Mouse (Mus musculus): Measurements from ENCODE around the gene Sohlh2.

Sohlh2 gene

DNA sequence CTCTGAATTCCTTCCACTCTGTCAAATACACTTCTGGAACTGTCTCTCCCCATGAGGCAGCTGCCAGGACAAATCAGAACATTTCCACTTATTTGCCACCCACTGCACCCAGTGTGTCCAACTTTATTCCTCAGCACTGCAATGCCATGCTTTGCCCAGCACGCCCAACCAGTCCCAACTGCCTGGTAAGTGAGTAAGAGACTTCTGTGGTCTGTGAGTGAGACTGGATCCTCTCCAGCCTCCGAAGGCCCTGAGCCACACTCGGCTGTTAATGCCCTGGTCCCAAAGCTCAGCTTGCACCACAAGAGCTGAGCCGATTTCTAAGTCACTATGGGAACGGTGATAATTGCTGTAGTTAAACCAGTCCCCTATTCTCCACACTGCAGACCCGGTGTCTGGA, 25.8 kb downstream of the Sohlh2 start:
- DNase-seq (ENCODE audit: low spot score) = no peak

DNA sequence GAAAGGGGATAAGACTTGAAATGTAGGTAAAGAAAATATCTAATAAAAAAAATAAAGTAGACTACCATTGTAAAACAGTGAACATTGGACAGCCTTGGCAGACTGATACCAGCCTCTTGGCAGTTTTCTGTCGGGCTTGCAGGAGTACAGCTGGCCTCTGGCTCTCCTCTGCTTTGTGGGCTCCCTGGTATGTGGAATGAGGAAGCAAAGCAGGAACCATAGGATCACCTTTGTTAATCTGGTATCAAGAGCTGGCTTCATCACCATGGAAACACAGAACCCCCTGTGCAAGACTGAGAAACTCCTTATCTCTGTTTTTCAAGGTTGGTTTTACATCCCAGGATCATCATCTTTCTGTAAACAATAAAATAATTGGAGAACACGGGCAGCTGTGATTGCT, 30.4 kb downstream of the Sohlh2 start:
- no peak for DNase-seq (ENCODE audit: low spot score)

DNA sequence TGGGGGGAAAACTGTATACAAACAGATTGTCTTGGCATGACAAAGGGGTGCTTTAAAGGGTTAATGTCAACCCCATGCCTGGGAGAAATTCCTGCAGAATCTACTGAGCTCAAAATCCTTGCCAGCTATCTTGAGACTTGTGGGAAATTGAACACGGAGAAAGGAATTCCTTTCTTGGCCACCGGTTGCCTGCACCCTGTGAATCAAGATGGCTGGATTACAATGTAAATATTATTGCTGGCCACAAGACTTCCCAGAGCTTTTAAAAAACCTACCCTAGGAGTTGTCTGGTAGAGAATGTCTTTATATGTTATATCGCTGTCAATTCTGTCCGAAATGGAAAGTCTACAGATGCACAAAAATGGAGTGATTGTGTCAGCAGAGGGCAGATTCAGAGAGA, 32.0 kb downstream of the Sohlh2 start:
- no peak for DNase-seq (ENCODE audit: low spot score)

DNA sequence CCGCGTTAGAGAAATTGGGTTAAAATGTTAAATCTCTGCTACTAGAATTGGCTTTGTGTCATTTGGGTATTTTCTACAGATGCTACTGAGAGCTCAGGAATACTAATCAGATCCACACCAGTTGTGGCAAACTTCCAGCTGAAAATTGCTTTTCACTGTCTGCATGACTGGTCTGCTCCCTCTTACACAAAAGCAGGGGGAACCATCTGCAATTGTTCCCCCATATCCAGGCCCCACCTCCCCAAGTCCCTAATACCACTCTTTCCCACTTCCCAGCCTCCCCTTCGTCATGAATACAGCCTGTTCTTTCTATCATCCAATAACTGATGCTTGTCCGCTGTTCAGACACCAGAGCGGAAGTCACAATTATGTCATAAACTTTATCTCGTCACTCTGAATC, 32.6 kb downstream of the Sohlh2 start:
- DNase-seq (ENCODE audit: low spot score) = no peak

DNA sequence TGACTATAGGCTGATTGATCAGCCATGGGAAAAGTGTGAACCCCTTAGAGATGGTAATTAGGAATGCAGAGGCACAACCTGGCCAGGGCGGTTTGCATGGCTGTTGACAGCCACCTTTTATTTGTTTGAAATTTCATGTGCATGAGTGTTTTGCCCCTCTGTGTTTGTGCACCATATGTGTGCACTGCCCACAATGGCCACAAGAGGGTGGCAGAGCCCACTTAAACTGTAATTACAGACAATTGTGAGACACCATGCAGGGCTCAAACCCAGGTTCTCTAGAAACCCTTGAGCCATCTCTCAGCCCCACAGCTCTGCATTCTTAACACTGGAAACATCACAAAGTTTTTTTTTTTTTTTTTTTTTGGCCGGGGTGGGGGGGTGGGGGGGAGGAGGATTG, 40.7 kb downstream of the Sohlh2 start:
- DNase-seq (ENCODE audit: low spot score) = no peak

DNA sequence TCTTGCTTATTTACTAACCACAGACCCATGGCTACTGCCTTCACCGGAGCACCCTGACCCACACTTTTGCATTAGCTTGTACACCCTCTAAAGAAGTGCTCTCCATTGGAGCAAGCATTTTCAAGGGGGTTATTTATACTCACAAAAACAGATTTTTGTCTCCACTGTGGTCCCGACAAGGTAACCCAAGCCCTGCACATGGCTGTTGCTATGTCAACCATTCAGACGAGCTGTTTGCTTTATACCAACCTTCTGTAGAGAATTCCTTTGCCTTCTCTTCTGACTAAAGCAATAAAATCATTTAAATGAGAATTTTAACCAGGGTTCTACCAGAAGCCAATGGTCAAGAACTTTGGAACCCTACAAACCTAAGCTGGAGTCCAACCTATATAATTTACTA, 42.0 kb downstream of the Sohlh2 start:
- no peak for DNase-seq (ENCODE audit: low spot score)

DNA sequence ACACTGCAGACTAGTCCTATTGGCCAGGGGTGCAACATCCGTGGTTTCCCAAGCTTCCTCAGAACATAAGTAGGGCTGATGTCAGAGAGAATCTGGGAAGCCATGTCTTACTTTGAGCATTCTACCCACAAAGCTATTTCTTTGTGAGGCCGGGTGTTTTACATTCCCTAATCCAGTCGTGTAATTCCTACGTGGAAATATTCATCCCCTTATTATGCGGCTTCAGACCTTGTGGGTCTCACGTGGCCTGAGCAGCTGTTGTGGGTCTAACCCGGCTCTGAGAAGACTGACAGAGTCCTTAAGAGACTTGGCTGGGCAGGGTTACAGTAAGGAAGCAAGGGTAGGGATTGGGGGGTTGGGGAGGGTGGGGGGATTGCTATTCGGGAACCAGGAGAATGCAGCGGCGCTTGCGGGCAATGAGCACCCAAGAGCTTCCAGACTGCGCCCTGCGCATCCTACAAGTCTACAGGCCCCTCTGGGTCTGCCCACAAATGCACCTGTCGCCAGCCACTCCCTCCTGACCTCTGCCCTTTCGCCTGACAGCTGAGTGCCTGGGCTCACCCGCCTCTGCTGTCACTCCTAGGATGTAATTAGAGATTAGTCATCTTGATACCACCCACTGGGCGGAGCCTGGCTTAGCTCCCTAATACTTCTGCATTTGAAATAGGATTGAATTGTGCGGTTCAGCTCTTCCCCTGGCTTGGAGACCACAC, 44.8 kb downstream of the Sohlh2 start:
- DNase-seq (ENCODE audit: low spot score) = no peak

DNA sequence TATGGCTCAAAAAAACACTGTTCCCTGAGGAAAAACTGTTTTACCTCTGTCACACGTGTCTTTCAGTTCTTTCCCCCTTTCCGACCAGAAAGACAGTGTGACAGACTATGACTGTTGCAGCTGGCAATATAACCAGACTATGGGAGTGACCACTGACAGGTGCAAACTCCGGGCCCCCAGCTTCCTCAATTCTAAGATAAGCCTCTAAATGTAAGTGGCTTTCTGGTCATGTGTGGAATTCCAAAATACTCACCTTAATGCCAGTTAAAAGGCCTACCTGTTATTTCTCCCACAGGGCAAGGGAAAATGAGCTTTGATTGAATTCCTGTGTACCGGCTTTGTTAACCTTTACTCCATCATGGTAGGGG, 45.4 kb downstream of the Sohlh2 start:
- no peak for DNase-seq (ENCODE audit: low spot score)

DNA sequence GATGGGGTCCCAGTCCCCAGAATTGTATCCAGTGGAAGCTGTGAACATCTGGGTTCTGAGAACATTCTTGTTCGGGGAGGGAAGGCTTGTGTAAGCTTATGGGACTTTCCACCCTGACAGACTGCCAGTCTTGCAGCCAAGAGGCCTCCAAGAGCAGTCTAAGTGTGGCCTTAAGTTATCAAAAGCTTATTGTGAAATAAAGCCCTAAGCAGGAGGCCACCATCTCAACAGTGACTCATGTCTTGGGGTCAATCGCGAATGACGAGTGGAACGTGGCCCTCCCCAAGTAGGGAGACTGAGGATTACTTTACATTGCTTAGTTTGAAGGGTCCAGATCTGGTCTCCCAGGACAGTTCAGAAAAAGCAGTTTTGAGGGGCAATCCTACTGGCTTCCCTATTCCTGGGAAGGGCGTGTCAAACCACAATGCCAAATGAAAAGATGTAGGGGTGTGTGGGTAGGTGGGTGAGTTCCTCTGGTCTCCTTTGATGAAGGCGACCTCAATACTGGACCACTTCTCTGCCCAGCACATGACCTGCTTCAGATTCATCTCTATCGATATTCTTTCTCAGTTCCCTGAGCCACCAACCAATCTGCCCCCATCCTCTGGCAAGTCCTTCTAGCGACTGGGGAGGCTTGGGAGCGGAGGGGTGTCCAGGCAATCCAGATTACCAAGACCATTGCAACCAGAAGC, 60.0 kb downstream of the Sohlh2 start, which contains the start of gene Dclk1:
Dclk1 (plus strand) TSS at position 635 of the 692 bp plus-strand sequence.
- DNase-seq (ENCODE audit: low spot score) = no peak

DNA sequence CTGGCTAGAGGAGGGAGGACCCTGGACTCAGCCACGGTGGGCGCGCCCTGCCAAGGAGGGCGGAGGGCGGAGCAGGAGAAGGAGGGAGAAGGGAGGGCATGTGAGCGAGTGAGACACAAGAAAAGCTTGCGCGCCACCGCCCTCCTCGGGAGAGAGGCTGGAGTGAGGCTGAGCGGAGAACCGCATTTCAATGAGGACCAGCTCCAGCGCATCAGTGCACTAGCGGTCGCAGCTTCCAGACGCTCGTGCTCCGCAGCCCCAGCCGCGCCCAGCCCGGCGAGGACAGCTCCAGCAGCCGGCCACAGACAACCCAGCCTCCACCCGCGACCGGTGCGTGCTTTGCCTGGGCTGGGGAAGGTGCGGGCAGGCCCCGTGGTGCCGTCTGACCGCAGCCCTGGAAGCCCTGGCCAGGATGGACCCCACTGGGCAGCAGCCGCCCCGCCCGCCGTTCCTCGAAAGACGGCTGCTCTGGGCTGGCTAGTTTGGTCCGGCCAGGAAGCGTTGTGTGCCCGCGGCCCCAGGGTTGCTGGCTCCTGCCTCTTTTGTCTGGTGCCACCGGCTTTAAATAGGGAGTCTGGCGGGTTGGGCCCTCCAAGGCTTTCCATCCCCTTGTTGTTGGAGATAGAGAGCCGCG, 60.7 kb downstream of the Sohlh2 start:
- peak; percentile 58 for DNase-seq (ENCODE audit: low spot score)

DNA sequence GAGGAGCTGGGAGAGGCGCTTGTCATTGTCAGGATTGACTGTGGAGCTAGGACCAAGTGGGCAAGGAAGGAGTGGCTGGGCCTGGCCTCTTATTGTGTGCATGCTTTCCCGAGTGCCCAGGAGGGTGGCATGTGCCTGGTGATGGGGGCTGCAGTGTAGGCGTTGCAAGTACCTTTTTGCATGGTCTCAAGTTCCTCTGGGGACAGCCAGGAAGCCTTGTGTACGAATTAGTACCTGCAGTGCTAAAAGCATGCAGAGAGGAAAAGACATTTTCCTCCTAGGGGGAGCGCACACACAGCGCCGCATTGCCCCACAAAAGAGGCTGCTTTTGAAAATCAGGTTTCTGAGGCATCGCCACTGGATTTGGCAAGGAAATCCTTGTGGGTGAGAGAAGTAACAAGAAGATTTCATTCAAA, 61.2 kb downstream of the Sohlh2 start:
- no peak for DNase-seq (ENCODE audit: low spot score)

DNA sequence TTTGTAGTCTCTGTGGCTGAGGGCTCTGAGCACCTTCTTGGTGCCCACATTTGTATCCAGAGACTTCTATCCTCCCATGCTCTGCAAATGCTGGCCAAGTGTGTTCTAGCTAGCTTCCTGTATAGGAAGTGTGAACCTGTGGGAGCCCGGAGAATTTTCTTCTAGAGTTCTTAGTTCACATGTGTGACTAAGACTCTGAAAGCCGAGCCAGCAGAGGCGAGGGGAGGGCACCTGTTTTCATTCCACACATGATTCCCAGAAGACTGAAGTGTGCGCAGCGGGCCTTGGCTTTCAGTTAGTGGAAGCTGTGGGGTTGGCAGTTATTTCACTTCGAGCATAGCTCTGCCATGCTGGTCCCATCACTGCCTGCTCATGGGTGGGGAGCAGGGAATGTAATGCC, 62.3 kb downstream of the Sohlh2 start:
- DNase-seq (ENCODE audit: low spot score) = no peak

DNA sequence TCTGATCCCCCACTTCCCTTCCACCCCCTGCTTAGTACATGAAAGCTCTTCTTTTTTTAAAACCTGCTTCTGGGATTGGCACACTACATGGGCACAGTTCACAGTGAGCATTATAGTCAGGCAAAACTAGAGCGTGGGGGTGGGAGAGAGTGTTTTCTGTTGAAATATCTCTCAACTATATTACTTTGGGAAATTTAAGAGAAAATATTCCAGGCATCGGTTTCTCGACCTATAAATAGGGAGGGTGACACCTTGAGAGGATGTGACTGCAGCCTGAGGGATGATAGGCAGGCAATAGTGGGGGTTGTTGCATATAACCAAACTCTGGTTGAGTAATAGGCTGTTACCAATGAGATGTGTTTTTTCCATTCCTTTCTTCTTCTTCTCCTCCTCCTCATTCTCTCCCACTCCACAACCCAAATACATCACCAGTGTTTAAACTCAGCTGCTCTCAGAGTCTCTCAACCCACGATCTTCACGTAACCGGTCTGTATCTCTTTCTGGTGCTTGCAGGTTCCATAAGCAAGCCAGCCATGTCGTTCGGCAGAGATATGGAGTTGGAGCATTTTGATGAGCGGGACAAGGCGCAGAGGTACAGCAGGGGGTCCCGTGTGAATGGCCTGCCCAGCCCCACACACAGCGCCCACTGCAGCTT, 64.9 kb downstream of the Sohlh2 start:
- no peak for DNase-seq (ENCODE audit: low spot score)

DNA sequence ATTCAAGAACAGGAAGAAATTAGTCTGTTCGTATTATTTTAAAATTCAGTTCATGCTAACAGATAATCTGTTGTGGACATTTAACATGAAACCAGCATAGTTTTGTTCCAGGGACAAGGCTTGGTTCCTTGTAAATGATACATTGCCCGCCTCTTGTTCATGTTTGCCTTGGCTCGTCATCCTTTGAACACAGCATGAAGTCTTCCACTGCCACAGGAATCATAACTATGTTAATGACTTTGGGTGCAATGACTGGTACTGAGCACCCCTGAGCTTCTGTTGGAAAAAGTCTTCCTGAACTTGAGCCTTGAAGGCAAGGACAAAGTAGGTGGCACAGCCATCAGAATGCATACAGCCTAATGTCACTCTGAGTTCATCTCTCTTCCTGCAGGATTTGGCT, 66.2 kb downstream of the Sohlh2 start:
- DNase-seq (ENCODE audit: low spot score) = no peak

DNA sequence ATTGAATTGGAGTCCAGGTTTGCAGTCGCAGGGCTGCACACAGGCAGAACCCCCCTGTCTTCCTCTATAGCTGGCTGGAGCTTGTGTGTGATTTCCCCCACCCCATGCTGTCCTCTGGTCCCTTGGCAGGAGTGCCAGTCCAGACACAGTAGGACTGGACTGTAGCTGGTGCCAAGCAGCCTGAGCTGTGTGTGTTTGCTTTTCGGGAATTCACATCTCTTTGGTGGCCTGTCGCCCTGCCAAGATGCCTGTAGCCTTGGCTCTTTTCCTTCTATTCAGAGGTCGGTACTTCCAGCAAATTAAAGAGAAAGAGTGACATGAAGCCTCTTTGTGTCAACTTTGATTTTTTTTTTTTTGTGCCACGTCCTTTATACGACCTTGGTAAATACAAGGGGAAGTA, 66.7 kb downstream of the Sohlh2 start:
- DNase-seq (ENCODE audit: low spot score) = no peak

DNA sequence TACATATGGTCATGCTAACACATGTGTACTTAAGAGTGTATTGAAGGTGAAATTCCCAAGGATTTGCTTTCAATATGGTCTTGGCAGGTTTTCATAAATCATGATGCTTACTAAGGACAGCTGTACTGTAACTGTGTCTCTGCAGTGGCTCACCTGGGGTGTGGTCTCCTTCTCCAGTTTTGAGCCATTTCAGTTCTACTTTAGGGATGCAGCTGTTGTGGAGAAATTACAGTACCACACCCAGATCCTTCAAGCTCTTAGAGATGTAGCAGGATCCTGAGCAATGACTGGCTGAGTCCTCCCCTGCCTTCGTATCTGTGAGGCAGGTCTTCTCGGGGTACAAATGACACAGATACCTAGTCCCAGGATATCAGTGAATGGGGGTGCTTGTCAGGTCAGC, 68.8 kb downstream of the Sohlh2 start:
- DNase-seq (ENCODE audit: low spot score) = no peak
